Mouse (Mus musculus): ENCODE measurements around the gene Ikzf2. TPM values are rescaled to one million over a fixed set of nuclear protein-coding genes. Genes with fewer than 3 reads are reported as not detected.

Gene Ikzf2
- total and polyA plus RNA-seq, 3 experiments, result 0.80 to 9.9 (median 7.7) TPM

DNA sequence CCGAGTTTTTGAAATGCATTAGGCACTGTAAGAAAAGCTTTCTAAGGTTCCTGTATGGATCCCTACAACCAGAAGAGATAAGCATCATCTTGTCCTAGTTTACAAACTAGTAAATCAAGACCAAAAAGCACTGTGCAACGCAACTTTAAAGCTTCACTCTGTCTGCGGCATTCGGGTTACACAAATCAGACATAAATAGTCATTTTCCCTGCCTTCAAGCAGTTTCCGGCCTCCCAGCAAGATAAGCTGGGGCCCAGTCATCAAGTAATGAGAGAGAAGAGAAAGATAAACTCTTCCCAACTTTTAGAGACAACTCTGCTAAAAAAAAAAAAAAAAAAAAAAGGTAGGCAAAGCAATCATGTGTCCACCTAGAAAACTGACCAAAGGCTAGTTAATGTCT, 19.6 kb downstream of the Ikzf2 start:
- no peak for DNase-seq

DNA sequence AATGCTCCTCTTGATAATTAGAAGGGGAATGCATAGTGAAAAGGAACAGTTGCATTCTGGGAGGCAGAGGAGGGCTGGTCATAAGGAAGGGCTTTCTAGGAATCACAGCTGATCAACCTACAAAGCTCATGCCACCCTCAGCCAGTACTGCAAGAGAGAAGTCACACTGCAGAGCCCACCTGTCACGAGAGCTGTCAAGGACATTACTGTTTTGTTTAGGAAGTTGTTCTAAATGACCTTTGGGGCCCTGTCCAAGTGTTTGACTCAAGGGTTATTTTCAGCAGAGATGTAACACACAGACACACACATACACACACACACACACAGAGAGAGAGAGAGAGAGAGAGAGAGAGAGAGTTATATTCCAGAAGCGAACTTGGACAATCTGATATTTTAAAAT, 27.3 kb downstream of the Ikzf2 start:
- no peak for DNase-seq

GRCm38 (mm10) chr1:69658051-69658450, 29.0 kb downstream of the Ikzf2 start:
- peak; percentile 19 for DNase-seq

- no peak for DNase-seq
These were observed 29.6 kb downstream of the Ikzf2 start for GRCm38 (mm10) chr1:69657455-69657854.

DNA sequence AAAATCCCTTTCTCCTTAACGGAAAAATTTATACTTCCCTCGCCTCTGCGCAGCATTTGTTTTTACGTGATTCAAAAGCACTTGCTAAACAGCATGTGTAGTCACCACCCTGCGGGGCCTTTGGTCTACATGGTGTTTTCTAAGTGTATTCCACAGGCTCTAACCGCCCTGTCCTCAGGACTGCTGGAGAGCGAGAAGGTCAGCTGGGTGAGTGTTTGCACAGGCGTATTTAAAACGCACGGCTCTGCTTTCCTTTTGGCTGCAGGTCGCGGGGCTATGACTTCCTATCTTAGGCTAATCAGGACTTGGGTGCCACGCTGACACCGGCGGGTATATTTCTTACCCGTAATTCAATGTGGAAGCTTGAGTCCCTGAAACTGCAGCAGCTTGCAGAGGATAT, 30.1 kb downstream of the Ikzf2 start:
- DNase-seq, result peak; percentile 14

GRCm38 (mm10) chr1:69656047-69656782, 30.8 kb downstream of the Ikzf2 start:
- no peak for DNase-seq

DNA sequence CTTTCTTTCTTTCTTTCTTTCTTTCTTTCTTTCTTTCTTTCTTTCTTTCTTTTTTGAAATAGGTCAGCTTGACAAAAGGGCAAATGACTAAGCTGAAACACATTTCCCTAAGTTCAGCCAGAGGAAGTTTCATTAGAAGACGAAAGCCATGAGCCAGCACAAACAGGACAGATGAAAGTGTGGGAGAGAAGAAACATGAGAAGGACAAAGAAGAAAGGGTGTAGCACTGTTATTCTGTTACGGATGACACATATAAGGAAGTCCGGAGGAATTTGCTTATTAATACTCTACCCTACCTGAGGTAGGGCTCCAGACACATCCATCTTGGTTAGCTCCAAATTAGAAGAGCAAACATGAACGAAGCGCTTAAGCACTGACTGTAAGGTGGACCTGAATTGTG, 31.7 kb downstream of the Ikzf2 start:
- peak; percentile 11 for DNase-seq

- no peak for DNase-seq
These were observed 32.1 kb downstream of the Ikzf2 start for GRCm38 (mm10) chr1:69654955-69655354.

GRCm38 (mm10) chr1:69653419-69653818, 33.6 kb downstream of the Ikzf2 start:
- DNase-seq, result no peak

DNA sequence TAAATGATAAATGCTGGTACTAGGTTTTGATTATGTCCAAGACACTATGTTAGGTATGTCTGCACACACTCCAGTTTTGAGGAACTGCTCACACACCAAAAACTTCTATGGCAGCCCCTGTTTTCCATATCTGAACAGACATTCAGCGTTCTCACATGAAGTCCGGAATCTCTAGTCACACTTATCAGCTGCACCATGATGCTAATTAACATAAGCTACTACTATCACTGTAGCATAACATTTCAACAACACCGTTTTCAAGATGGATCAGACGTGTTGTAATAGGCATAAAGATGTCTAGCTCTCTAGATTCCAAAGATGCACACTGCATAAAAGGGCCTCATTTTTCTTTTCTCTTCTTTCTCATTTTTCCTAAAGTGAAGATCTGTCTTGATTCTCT, 43.9 kb downstream of the Ikzf2 start:
- no peak for DNase-seq

DNA sequence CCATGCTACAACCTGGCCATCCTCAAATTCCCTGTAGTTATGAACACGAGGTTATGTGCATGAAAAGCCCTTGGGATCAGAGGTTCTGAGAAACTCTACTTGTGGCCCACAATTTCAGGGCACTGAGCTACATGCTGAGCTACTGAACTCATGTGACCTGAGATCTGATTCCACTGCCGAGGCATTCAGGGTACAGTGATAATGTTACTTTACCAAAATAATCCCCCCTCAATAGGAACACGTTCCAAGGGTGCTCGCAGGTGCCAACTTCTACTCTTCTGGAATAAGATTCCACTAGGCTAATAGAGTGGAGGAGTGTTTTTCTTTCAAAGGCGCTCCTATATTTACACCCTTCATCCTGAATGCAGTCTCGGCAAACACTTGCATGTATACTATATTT, 45.1 kb downstream of the Ikzf2 start:
- DNase-seq, result no peak

GRCm38 (mm10) chr1:69638321-69638720, 48.7 kb downstream of the Ikzf2 start:
- no peak for DNase-seq

- no peak for DNase-seq
These were observed 49.1 kb downstream of the Ikzf2 start for GRCm38 (mm10) chr1:69637907-69638306.

DNA sequence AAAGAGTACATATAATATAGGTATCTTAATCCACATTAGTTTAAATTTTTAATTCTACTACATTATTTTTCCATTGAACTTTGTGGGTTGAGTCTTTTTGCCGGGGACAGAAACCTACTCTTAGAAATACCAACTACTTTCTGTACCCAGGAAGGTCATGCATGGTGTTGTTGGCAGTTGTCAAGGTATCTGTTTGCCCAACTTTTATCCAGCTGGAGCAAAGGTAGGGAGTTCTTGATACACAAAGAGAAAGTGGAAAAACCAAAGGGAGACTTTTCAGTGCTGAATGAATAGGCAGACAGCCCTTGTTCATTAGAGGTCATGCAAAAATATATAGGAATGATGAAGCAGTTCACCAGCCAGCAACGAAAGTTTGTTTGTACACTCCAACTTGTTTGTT, 52.8 kb downstream of the Ikzf2 start:
- no peak for DNase-seq

DNA sequence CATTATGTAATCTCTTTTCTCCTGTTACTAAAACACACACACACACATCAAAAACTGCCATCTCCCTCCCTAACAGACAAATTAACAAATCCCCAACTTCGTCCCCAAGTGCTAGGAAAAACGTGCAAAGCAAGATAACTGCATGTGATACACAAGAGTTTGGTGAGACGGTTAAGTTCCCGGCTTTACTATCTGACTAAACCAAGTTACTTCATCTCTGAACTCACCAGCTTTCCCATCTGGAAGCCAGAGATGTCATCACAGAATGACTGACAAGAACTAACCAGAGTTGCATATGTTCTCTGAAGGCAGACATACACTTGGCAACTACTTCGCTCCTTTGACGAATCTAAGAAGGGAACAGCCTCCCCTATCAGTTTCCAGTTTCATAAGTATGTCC, 56.5 kb downstream of the Ikzf2 start:
- no peak for DNase-seq

DNA sequence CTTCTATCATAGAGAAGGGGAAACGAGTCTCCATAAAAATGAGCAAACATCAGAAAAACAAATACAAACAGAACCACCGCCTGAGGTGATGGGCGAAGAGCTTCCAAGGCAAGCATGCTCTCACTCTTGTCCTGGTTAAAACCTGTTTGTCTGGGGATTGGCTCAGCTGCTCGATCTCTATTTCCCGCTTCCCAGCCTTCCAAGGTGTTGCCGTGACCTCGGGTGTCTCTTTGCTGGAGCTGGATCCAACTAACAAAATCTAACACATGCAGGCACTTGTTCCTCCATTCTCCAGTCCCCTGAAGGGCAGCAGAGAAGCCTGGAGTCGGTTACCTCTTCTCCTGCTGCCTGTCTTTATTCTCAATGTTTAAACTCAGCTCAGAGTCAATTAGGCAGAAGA, 57.5 kb downstream of the Ikzf2 start:
- no peak for DNase-seq

DNA sequence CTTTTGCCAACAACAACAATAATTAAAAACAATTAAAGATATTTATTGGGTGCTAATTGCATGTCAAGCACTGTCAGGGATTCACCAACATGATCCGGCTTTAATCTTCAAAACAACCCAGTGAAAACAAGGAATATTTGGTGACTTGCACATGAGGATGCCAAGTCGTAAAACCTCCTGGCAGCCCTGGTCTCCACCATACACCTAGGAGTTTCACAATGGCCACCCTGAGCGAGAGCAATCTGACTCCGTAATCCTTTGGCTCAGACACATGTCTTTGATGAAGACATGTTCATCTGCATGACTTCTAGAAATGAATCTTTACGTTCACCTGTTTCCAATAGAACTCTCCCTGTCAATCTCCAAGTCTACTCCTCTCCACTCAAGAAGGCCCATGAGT, 75.0 kb downstream of the Ikzf2 start:
- no peak for DNase-seq

- no peak for DNase-seq
These were observed 75.8 kb downstream of the Ikzf2 start for GRCm38 (mm10) chr1:69611204-69611725.

DNA sequence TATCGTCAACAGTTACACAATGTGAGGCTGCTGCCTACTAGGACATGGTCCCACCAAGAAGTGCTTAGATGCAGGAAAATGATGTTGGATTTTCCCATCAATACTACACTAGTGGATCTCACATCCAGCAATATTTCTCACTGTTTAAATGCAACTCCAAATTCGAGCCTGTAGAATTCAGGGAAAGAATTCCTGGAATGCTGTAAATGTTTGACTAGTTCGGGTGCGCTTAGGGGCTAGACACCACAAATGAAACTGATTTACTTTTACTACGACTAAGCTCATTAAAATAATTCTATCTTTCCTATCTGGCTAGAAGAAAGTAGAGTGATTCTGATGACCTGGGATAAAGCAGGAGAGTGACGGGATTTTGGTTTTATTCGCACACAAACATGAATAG, 76.3 kb downstream of the Ikzf2 start:
- DNase-seq, result no peak

DNA sequence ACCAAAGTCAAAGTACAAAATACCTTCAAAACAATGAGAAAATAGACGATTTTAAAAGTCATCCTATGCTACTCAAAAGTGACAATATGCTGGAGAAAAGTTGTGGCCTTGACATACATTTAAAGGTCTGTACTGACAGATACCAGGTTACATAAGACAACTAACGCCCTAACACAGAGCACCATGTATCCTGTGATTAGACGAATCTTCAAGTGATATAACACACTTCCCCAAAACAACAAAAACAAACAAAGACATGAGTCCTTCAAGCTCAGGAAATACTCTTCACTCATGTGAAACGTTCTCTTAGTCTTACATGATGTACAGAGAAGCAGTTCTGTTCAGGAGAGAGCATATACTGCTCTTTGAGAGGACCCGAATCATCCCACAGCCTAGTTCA, 78.2 kb downstream of the Ikzf2 start:
- DNase-seq, result no peak

DNA sequence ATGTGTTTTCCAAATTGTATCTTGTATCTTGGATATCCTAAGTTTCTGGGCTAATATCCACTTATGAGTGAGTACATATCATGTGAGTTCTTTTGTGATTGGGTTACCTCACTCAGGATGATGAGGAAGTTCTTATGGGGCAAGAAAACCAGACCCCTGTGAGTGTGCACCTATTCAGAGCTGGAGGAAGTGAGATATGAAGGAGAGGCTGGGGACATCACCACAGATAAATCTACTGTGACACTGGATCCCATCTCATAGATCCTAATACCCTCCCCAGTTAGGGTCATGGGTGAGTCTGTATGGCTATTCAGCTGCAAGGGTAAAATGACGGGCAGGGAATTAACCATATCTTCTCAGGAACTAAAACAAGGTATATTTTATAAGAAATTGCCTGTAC, 80.2 kb downstream of the Ikzf2 start:
- no peak for DNase-seq

DNA sequence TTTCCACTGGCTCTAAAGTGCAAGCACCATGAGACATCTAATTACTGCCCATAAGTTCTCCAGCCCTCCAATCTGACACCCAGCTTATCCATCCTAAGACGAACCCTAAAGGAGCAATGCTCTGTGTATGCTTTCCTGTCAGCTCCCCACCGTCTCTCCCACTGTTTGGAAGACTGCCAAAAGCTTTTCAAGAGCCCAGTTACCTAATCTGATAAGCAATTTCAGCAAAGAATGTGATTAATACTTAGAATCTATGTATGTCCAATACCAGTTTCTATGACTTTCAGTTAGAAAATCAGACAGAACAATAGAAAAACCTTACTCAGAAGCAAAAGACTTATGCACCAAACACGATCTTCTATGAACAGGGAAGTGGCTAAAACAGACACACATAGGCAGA, 82.8 kb downstream of the Ikzf2 start:
- no peak for DNase-seq

- no peak for DNase-seq
These were observed 86.1 kb downstream of the Ikzf2 start for GRCm38 (mm10) chr1:69600954-69601353.

- no peak for DNase-seq
These were observed 87.8 kb downstream of the Ikzf2 start for GRCm38 (mm10) chr1:69599074-69599772.

Data from adrenal gland, adult 2 months (tissue).